Mouse (Mus musculus) ES-E14 (cell line): ENCODE data around the gene Mthfd2l. TPM values are rescaled to one million over a fixed set of nuclear protein-coding genes. Genes with fewer than 3 reads are reported as not detected.

Source experiments
- DNase-seq: peaks from one replicate; pipeline ENCODE4 v3.0.0-alpha.2; 2013; ENCODE audit warnings: low read depth, low spot score
- H3K27ac ChIP-seq: 2 replicates; pipeline ENCODE4 v1.5.1; 2012; ENCODE audit warnings: low read depth, mild to moderate bottlenecking, low read length, moderate library complexity, mixed read lengths; ENCODE audit not compliant: poor library complexity, insufficient read depth, severe bottlenecking
- H3K36me3 ChIP-seq: 2 replicates; pipeline ENCODE4 v1.6.1; 2012; ENCODE audit warnings: mild to moderate bottlenecking, low read length, moderate library complexity, mixed read lengths; ENCODE audit not compliant: control insufficient read depth, poor library complexity, insufficient read depth, severe bottlenecking
- H3K4me1 ChIP-seq, 2 experiments: fragments of 150-350 bp in 1 of 2; sonication (generic) in 1 of 2; 2 replicates each; pipeline ENCODE4 v1.6.1; 2012; ENCODE audit warnings: low read length in 2 of 2, mild to moderate bottlenecking in 1 of 2, mixed read lengths in 1 of 2; ENCODE audit not compliant: control insufficient read depth in 2 of 2, insufficient read depth in 2 of 2, poor library complexity in 1 of 2
- H3K4me3 ChIP-seq, 2 experiments: fragments of 150-350 bp in 1 of 2; sonication (generic) in 1 of 2; 2 replicates each; pipeline ENCODE4 v1.5.1; 2012; ENCODE audit warnings: low read length in 2 of 2, low read depth in 1 of 2, mild to moderate bottlenecking in 1 of 2, mixed read lengths in 1 of 2; ENCODE audit not compliant: insufficient read depth in 1 of 2, poor library complexity in 1 of 2, severe bottlenecking in 1 of 2
- H3K9ac ChIP-seq: 2 replicates; pipeline ENCODE4 v1.6.1; 2012; ENCODE audit warnings: low read depth, mild to moderate bottlenecking, low read length, mixed read lengths; ENCODE audit not compliant: poor library complexity, insufficient read depth, severe bottlenecking
- H3K9me3 ChIP-seq: fragments of 150-350 bp; sonication (generic); 2 replicates; pipeline ENCODE4 v1.6.1; 2012; ENCODE audit warnings: low read depth, mild to moderate bottlenecking, low read length; ENCODE audit not compliant: control insufficient read depth, insufficient read depth
- CHD2 ChIP-seq: IDR thresholded peaks from 2 replicates; pipeline ENCODE4 v1.6.1; 2014; ENCODE audit warnings: mild to moderate bottlenecking, low read depth, low read length, inconsistent platforms
- HCFC1 ChIP-seq: IDR thresholded peaks from 2 replicates; pipeline ENCODE4 v1.6.1; 2012; ENCODE audit warnings: low read length, inconsistent platforms, borderline replicate concordance; ENCODE audit not compliant: insufficient read depth
- MAFK ChIP-seq: IDR thresholded peaks from 2 replicates; pipeline ENCODE4 v1.6.1; 2014; ENCODE audit warnings: mild to moderate bottlenecking, low read depth, low read length, inconsistent platforms; ENCODE audit not compliant: insufficient read depth
- ZC3H11A ChIP-seq: IDR thresholded peaks from 2 replicates; pipeline ENCODE4 v1.6.1; 2012; ENCODE audit warnings: low read depth, mild to moderate bottlenecking, inconsistent platforms, low read length, borderline replicate concordance
- ZNF384 ChIP-seq: IDR thresholded peaks from 2 replicates; pipeline ENCODE4 v1.6.1; 2012; ENCODE audit warnings: low read depth, low read length, inconsistent platforms
- in situ Hi-C, 2 experiments: fragments of 600-800 bp; cut with MboI; formaldehyde crosslinking; loops; one replicate each; pipeline ENCODE4 v1.15.1; 2025; ENCODE audit warnings: low sequenced_read_pairs in 2 of 2, inconsistent platforms in 1 of 2; ENCODE audit not compliant: unreplicated experiment in 2 of 2
- total RNA-seq: library from RNA; depleted of rRNA; stranded (reverse); fragments of 300-350 nt; gene quantifications from 2 replicates; pipeline ENCODE4 v1.2.3, GENCODE M21; 2012

The Mthfd2l gene
- total RNA-seq, 1 experiment, result 4.0 TPM

GRCm38 (mm10) chr5:90903339-90904020 is 27.4 kb upstream of the Mthfd2l start, which contains the start of gene Cxcl2:
Gene Cxcl2, plus strand, starts transcription at chr5:90903871.
- no peak for TF ChIP-seq MAFK
- no peak for TF ChIP-seq CHD2
- TF ChIP-seq HCFC1, result no peak
- no peak for TF ChIP-seq ZC3H11A
- no peak for TF ChIP-seq ZNF384
- H3K9ac ChIP-seq, result no peak within 1 kb of the TSS
- H3K9me3 ChIP-seq, result no peaks in the 10 kb centered on the region
- DNase-seq, result no peak
- in situ Hi-C loops, result loop anchor here (25.0 kb wide), 2 partner anchors 241 to 691 kb away; partner anchors contain the start of gene Cox18 (in 1 of the 2)
- no peaks in the 10 kb centered on the region for H3K36me3 ChIP-seq
- H3K4me1 ChIP-seq, result no peaks in the 10 kb centered on the region
- no peak within 1 kb of the TSS for H3K27ac ChIP-seq
- H3K4me3 ChIP-seq, result peak within 1 kb of the TSS; percentile 23 to 51; a peak in 2 of 4 replicates

- Histone ChIP-seq H3K9me3 (no peaks in the 10 kb centered on the region), H3K36me3 (no peaks in the 10 kb centered on the region), H3K4me1 (no peaks in the 10 kb centered on the region), H3K27ac (no peak overlapping the region), H3K9ac (no peak overlapping the region), H3K4me3 (no peak overlapping the region)
- TF ChIP-seq ZNF384 (no peak), HCFC1 (no peak), ZC3H11A (peak; percentile 28; the same call in 1 of the 2 replicates)
- in situ Hi-C loops, result loop anchor here (25.0 kb wide), 2 partner anchors 247 to 697 kb away; partner anchors contain the start of gene Cox18 (in 1 of the 2)
- DNase-seq, result peak; percentile 61
These were observed 21.9 kb upstream of the Mthfd2l start for GRCm38 (mm10) chr5:90908983-90909382.

DNA sequence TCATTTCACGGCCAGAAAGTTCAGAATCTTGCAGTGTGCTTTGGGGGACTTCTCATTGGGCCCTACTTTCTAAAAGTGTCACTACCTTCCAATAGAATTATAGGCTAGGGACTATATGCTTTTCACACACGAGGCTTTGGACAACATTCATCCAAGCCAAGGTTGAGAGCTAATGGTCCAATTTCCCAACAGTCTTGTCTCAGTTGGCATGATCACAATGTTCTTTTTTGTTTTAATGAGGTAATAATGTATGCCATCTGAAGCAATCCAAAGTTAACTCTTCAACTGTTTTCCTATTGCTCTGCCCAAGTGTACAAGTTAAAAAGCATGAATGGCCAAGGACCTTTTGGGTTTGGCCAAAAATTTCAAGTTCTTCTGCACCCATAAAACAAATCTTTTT is 11.4 kb upstream of the Mthfd2l start:
- no peak for TF ChIP-seq ZNF384
- no peak for TF ChIP-seq MAFK
- no peak for TF ChIP-seq ZC3H11A
- no peak for TF ChIP-seq HCFC1
- TF ChIP-seq CHD2, result no peak
- Histone ChIP-seq H3K4me3 (no peak overlapping the region), H3K27ac (no peak overlapping the region), H3K4me1 (no peaks in the 10 kb centered on the region), H3K9me3 (no peaks in the 10 kb centered on the region), H3K36me3 (no peaks in the 10 kb centered on the region), H3K9ac (no peak overlapping the region)
- no peak for DNase-seq
- in situ Hi-C loops, result loop anchor here (25.0 kb wide), 2 partner anchors 257 to 707 kb away; partner anchors contain the start of gene Cox18 (in 1 of the 2)

- Histone ChIP-seq H3K27ac (no peak overlapping the region), H3K36me3 (no peaks in the 10 kb centered on the region), H3K9me3 (no peaks in the 10 kb centered on the region), H3K4me1 (no peaks in the 10 kb centered on the region), H3K4me3 (no peak overlapping the region), H3K9ac (no peak overlapping the region)
- DNase-seq, result no peak
- in situ Hi-C loops, result loop anchor here (25.0 kb wide), 2 partner anchors 261 to 711 kb away; partner anchors contain the start of gene Cox18 (in 1 of the 2)
- TF ChIP-seq MAFK (no peak), CHD2 (no peak), ZNF384 (no peak), ZC3H11A (no peak), HCFC1 (no peak)
These were observed 8.0 kb upstream of the Mthfd2l start for GRCm38 (mm10) chr5:90922958-90923357.
